Mouse (Mus musculus): ENCODE results near the gene Oard1. TPM values are rescaled to one million over a fixed set of nuclear protein-coding genes. Genes with fewer than 3 reads are reported as not detected.
A peak's percentile ranks its signal among the peaks of the same experiment; 100 is the strongest.

The Oard1 gene
- polyA plus RNA-seq, 1 experiment from 2014 or later: 56.5 TPM

GRCm38 (mm10) chr17:48443542-48444145, 33.8 kb downstream of the Oard1 start:
- Histone ChIP-seq H3K4me1 (peaks cover 33% of the 10 kb centered on the region), H3K27me3 (replicated peaks) (no peaks in the 10 kb centered on the region), H3K9me3 (replicated peaks) (no peaks in the 10 kb centered on the region), H3K36me3 (peaks cover 18% of the 10 kb centered on the region), H3K9ac (no peak overlapping the region), H3K27ac (no peak overlapping the region), H3K4me3 (no peak overlapping the region), H3K4me2 (no peak overlapping the region)
- WGBS (ENCODE audit: insufficient replicate concordance): 86% methylated on average over 16 of the region's 16 CpGs
- no peak for ATAC-seq

DNA sequence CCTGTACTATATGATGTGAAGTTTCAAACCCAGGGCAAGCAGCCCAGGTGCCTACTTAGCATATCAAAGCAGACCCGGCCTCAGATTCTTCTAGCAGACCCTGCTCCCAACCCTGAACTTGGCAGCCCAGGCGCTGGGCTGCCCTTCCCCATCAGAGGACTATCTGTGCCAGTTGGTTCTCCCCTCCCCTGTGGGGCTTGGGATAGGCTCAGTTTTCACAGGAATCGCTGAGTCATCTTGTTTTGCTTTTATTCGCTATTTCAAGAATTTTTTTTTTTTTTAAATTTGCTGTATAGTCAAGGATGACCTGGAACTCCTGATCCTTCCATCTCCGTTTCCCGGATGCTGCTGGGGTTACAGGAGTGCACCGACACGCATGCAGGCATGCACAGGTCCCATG, 37.9 kb downstream of the Oard1 start:
- 54% methylated on average over 8 of the region's 8 CpGs for WGBS (ENCODE audit: insufficient replicate concordance)
- Histone ChIP-seq H3K4me1 (peaks cover 66% of the 10 kb centered on the region), H3K4me2 (peak overlapping the region; percentile 73), H3K9ac (peak overlapping the region; percentile 80), H3K27me3 (replicated peaks) (no peaks in the 10 kb centered on the region), H3K4me3 (peak overlapping the region; percentile 67), H3K27ac (peak overlapping the region; percentile 99), H3K9me3 (replicated peaks) (no peaks in the 10 kb centered on the region), H3K36me3 (peaks cover 34% of the 10 kb centered on the region)
- ATAC-seq: peak; percentile 42; the same call in 1 of the 2 replicates

DNA sequence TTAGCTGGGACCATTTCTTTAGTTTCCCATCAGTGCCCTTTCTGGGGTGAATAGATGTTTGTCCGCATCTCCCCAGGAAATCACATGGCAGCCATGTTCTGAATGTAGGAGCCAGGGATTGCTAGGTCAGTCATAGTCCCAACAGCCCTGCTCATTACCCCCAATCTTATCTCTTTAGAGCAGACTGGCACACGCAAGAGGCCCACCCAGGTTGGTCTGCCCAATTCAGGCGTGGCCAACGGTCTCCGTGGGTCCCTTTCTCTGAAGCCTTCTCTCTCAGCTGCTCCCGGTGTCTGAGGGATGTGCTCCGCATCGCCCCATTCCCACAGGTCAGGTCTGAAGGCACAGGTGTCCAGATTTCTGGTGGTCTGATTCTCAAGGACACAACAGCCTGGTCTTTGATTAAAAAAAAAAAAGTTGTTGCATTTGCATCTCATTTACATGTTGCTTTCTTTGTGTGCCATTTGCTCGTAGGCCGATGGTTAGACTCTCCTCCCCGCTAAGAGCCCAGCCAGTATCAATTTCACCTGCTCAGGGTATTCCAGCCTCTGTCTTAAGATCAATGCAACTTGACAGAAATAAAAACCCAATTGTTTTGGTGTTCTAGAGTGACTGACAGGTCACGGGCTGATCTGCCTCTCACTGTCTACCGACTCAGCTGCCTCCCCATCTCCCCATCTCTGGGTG, 41.0 kb downstream of the Oard1 start:
- Histone ChIP-seq H3K4me3 (peak overlapping the region; percentile 67), H3K4me1 (peaks cover 88% of the 10 kb centered on the region), H3K36me3 (peaks cover 34% of the 10 kb centered on the region), H3K9ac (peak overlapping the region; percentile 80), H3K27ac (peak overlapping the region; percentile 99), H3K9me3 (replicated peaks) (no peaks in the 10 kb centered on the region), H3K27me3 (replicated peaks) (no peaks in the 10 kb centered on the region), H3K4me2 (peak overlapping the region; percentile 73)
- WGBS (ENCODE audit: insufficient replicate concordance): 28% methylated on average over 13 of the region's 13 CpGs
- peak; percentile 88 for ATAC-seq

GRCm38 (mm10) chr17:48451353-48451675, 41.5 kb downstream of the Oard1 start, which contains the start of gene Tspo2:
Gene Tspo2, minus strand, starts transcription at chr17:48451522.
- Histone ChIP-seq H3K9me3 (replicated peaks) (no peaks in the 10 kb centered on the region), H3K27ac (peak within 1 kb of the TSS; percentile 99), H3K27me3 (replicated peaks) (no peaks in the 10 kb centered on the region), H3K36me3 (peaks cover 33% of the 10 kb centered on the region), H3K4me3 (peak within 1 kb of the TSS; percentile 67), H3K4me1 (peaks cover 90% of the 10 kb centered on the region), H3K4me2 (peak within 1 kb of the TSS; percentile 73), H3K9ac (peak within 1 kb of the TSS; percentile 80)
- 17% methylated on average over 7 of the region's 7 CpGs for WGBS (ENCODE audit: insufficient replicate concordance)
- peak; percentile 76 for ATAC-seq

DNA sequence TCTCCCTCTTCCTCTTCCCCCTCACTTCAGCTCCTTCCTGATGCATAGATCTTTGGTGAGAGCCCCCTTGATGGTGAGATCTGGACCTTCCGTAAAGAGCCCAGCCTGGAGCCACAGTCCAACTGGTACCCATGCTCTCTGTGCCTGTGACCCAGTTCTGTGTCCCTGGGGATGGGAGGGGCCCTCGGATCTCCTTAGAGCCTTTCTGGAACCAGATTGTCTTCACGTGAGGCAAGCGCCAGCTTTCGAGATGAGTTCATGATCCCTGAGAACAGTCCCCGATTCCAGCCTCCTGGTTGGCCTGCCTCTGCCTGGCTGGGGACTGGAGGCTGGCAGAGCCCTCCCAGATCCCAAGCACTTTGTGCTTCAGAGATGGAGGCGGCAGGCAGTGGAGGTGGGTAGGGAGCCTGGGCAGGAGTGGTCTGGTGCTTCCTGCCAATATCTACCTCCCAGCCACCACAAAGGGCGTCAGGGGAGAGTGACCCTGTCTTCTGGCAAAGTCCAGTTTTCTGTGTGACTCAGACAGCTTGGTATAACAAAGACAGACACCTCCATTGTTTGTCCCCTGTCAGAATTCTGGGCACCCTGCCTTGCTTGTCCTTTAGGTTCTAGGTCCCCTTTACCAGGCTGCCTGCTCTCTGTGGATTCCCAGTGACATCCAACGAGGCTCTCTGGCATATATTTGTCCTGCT, 42.1 kb downstream of the Oard1 start:
- peak overlapping the region; percentile 73 for H3K4me2 ChIP-seq
- ATAC-seq: peak; percentile 16; the same call in 1 of the 2 replicates

DNA sequence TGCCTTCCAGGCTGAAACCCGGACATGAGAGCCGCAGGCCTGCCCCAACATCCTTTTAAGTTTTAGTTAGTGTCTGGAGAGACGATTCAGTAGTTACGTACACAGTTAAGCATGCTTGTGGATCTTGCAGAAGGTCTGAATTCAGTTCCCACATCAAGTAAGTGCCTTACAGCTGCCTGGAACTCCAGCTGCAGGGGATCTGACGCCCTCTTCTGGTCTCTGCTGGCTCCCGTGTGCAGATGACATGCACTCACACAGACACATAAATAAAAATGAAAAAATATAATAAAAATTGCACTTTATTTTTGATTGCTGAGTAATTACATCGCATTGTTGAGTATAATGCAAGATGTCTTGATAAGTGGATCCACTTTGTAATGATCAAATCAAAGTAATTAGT, 43.7 kb downstream of the Oard1 start:
- Histone ChIP-seq H3K4me2 (no peak overlapping the region), H3K4me3 (no peak overlapping the region), H3K27ac (peak overlapping the region; percentile 72; the same call in 1 of the 2 replicates), H3K9ac (no peak overlapping the region), H3K27me3 (replicated peaks) (no peaks in the 10 kb centered on the region), H3K4me1 (peaks cover 89% of the 10 kb centered on the region), H3K36me3 (peaks cover 17% of the 10 kb centered on the region), H3K9me3 (replicated peaks) (no peaks in the 10 kb centered on the region)
- 68% methylated on average over 7 of the region's 7 CpGs for WGBS (ENCODE audit: insufficient replicate concordance)
- no peak for ATAC-seq

More for the DNA sequence above, 42.1 kb downstream of the Oard1 start:
- H3K4me3 ChIP-seq: peak overlapping the region; percentile 67
- peak overlapping the region; percentile 99 for H3K27ac ChIP-seq
- no peaks in the 10 kb centered on the region for H3K9me3 ChIP-seq (replicated peaks)
- H3K9ac ChIP-seq: peak overlapping the region; percentile 80
- H3K4me1 ChIP-seq: peaks cover 90% of the 10 kb centered on the region
- 49% methylated on average over 9 of the region's 9 CpGs for WGBS (ENCODE audit: insufficient replicate concordance)
- no peaks in the 10 kb centered on the region for H3K27me3 ChIP-seq (replicated peaks)
- peaks cover 27% of the 10 kb centered on the region for H3K36me3 ChIP-seq

- WGBS (ENCODE audit: insufficient replicate concordance): 42% methylated on average over 7 of the region's 7 CpGs
- H3K4me1 ChIP-seq: peaks cover 82% of the 10 kb centered on the region
- peaks cover 10% of the 10 kb centered on the region for H3K36me3 ChIP-seq
- ATAC-seq: no peak
- no peaks in the 10 kb centered on the region for H3K9me3 ChIP-seq (replicated peaks)
- peak overlapping the region; percentile 61 for H3K4me2 ChIP-seq
- no peaks in the 10 kb centered on the region for H3K27me3 ChIP-seq (replicated peaks)
- peak overlapping the region; percentile 38 for H3K4me3 ChIP-seq
- H3K27ac ChIP-seq: peak overlapping the region; percentile 59
- peak overlapping the region; percentile 56 for H3K9ac ChIP-seq
Measured at GRCm38 (mm10) chr17:48454190-48454589, 44.4 kb downstream of the Oard1 start.

DNA sequence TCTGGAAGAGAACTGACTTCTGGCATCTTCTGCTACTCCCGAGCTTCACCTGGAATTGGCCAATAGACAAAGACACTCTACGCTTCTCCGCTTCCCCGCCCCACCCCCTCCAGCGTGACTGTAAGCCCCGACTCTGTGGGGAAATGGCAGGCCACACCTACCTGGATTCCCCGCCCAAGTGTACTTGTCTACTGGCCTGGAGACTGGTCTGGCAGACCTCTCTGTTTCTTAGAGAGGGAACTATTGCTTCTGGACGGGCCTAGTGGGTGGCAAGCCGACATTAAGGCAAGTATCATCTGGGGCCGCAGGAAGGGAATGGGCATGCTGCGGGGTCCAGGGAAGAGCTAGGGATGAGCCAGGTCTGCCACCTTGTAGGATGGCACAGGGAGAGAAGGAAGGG, 44.9 kb downstream of the Oard1 start, which contains the start of gene Unc5cl:
Unc5cl (plus strand) TSS at position 214 of the 400 bp plus-strand sequence.
- Histone ChIP-seq H3K4me2 (peak within 1 kb of the TSS; percentile 61), H3K9me3 (replicated peaks) (no peaks in the 10 kb centered on the region), H3K9ac (peak within 1 kb of the TSS; percentile 56), H3K27me3 (replicated peaks) (no peaks in the 10 kb centered on the region; the same call in 1 of the 2 replicates), H3K27ac (peak within 1 kb of the TSS; percentile 59), H3K4me3 (peak within 1 kb of the TSS; percentile 38), H3K4me1 (peaks cover 77% of the 10 kb centered on the region), H3K36me3 (peaks cover 5% of the 10 kb centered on the region)
- ATAC-seq: peak; percentile 28
- 46% methylated on average over 11 of the region's 11 CpGs for WGBS (ENCODE audit: insufficient replicate concordance)

DNA sequence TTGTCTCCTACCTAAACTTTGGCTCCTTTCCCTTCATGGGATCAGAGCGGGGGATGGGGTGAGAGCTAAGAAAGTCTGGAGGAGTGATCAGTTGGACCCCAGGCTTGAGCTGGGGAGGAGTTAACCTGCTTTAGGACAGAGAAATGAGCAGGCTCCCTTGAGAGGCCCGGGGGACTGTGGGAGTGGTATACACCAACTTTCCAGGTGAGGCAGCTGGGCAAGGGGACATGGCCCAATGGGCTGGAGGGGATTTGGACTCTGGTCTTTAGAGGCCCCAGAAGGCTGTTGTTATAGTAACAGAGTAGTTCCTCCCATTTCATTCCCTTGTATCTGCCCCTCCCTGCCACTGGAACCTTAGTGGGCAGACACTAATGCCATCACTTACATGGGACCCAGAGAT, 46.1 kb downstream of the Oard1 start:
- Histone ChIP-seq H3K36me3 (no peaks in the 10 kb centered on the region), H3K4me3 (peak overlapping the region; percentile 38), H3K4me2 (peak overlapping the region; percentile 61), H3K9me3 (replicated peaks) (no peaks in the 10 kb centered on the region), H3K27me3 (replicated peaks) (no peaks in the 10 kb centered on the region; the same call in 1 of the 2 replicates), H3K9ac (peak overlapping the region; percentile 46), H3K27ac (peak overlapping the region; percentile 59), H3K4me1 (peaks cover 67% of the 10 kb centered on the region)
- 75% methylated on average over 2 of the region's 2 CpGs for WGBS (ENCODE audit: insufficient replicate concordance)
- ATAC-seq: no peak

DNA sequence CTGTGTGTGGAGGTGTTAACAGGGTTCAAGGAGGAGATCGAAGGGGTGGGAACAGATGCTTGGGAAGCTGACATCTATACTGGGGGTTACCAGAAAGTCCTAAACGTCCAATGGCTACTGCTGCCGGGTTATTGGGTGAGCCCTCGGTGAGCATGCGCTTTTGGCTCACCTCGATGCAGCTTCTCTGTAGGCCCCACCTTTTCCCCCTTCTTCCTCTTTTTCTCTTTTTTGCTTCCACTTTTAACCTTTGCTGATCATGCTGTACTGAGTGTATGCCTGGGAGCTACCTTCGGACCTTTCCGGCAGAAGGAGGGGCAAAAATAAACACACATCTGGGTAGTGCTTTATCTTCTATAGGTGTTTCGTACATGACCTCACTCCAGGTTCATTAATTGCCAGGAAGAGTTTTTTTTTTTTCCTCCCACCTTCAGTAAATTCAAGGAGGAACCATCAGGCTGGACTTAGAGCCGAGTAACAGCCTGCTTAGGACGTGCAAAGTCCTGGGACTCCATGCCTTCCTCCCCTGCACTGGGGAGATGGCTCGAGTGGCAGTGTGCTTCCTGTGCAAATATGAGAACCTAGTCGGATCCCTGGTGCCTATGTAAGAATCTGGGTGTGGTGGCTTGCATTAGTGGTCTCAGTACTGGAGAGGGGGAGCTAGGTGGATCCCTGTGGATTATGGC, 48.3 kb downstream of the Oard1 start:
- Histone ChIP-seq H3K9ac (no peak overlapping the region), H3K27ac (no peak overlapping the region), H3K9me3 (replicated peaks) (no peaks in the 10 kb centered on the region), H3K4me3 (no peak overlapping the region), H3K27me3 (replicated peaks) (peaks cover 3% of the 10 kb centered on the region; the same call in 1 of the 2 replicates), H3K4me2 (no peak overlapping the region), H3K36me3 (no peaks in the 10 kb centered on the region), H3K4me1 (peaks cover 54% of the 10 kb centered on the region)
- ATAC-seq: no peak
- WGBS (ENCODE audit: insufficient replicate concordance): 56% methylated on average over 13 of the region's 13 CpGs

DNA sequence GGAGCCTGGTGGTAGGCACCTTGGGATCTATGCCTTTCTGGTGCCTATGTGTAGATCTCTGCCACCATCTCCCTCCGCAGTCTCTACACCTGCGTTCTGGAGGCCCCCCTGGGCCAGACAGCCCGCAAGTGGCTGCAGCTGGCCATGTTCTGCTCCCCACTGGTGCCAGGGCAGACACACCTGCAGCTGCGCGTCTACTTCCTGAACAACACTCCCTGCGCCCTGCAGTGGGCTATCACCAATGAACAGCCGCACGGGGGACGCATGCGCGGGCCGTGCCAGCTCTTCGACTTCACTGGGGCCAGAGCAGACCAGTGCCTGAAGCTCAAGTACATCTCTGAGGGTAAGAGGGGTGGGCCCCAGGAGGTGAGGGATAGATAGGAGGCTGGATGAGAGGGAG, 52.3 kb downstream of the Oard1 start:
- Histone ChIP-seq H3K27ac (no peak overlapping the region), H3K9me3 (replicated peaks) (no peaks in the 10 kb centered on the region), H3K36me3 (no peaks in the 10 kb centered on the region), H3K4me1 (peaks cover 28% of the 10 kb centered on the region), H3K9ac (no peak overlapping the region), H3K27me3 (replicated peaks) (peaks cover 29% of the 10 kb centered on the region), H3K4me2 (no peak overlapping the region), H3K4me3 (no peak overlapping the region)
- no peak for ATAC-seq
- WGBS (ENCODE audit: insufficient replicate concordance): 81% methylated on average over 13 of the region's 13 CpGs

Data from liver, embryonic 12.5 days (tissue).